Mouse (Mus musculus): ENCODE measurements around the gene Gm1110. TPM values are rescaled to one million over a fixed set of nuclear protein-coding genes. Genes with fewer than 3 reads are reported as not detected.

Gm1110 gene
- polyA plus RNA-seq (2015; fragmentation: Illumina TruSeq; extraction: RNeasy Lipid Tissue Mini Kit (QIAGEN cat#74804); ENCODE audit: insufficient read depth, low read depth, low replicate concordance): not detected

DNA sequence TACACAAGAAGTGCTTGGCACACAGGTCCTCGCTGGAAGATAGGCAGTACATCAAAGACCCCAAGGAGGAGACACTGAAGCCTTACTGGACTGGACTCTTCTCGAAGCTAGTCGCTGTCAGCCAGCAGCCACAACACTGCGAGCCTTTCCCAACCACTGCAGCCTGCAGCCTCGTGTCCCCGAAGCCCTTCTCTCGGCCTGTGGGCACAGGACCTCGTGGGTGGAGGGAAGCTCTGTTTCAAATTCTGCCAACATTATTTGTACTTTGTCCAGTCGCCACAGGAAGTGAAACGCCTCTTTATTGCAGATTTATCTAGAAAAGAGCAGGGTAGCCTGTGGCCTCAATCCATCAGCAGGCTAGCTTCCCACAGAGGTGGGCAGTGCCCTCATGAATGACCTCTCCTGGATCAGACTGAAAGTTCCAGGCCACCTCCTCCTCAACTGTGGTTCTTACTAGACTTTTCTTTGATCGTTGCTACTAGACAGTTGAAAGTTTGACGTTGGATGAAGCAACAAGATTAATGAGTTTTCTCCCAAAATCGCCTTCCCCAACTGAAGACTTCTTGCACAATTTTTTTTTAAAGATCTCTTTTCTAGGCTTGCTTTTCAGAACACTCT is at the start of gene Gm1110:
Gene Gm1110 (minus strand): TSS at position 203 of the 618 bp plus-strand sequence.

DNA sequence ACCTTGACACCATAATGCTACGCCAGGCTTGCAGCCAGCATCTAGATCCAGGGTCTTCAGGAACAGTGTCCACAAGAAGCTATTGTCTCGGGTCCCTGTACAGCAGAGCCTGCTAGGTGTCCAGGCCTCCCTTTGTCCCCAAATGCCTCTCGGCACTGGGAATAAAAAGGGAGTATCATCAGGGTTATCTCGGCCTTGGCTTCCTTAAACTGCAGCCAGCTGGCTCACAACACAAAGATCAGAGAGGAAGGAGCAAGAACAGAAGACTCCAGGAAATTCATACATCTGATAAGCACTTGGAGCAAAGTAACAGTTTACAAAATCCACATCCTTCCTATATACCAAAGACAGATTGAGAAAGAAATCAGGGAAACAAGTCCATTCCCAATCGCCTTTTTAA is 62.2 kb downstream of the Gm1110 start, which contains the start of gene Glb1l3:
Gene Glb1l3 (minus strand): TSS at position 140 of the 400 bp plus-strand sequence.

Other genes with a start within 250 kb of the Gm1110 start
- gene B3gat1, start 189.4 kb downstream of the Gm1110 start, polyA plus RNA-seq (2015; fragmentation: Illumina TruSeq; extraction: RNeasy Lipid Tissue Mini Kit (QIAGEN cat#74804); ENCODE audit: insufficient read depth, low read depth, low replicate concordance): 0.35 TPM
- gene Glb1l2, start 116.6 kb downstream of the Gm1110 start, polyA plus RNA-seq (2015; fragmentation: Illumina TruSeq; extraction: RNeasy Lipid Tissue Mini Kit (QIAGEN cat#74804); ENCODE audit: insufficient read depth, low read depth, low replicate concordance): 4.6 TPM
- not detected for gene Glb1l3, start 62.2 kb downstream of the Gm1110 start, polyA plus RNA-seq (2015; fragmentation: Illumina TruSeq; extraction: RNeasy Lipid Tissue Mini Kit (QIAGEN cat#74804); ENCODE audit: insufficient read depth, low read depth, low replicate concordance)
- 12.7 TPM for gene Acad8, start 76.5 kb upstream of the Gm1110 start, polyA plus RNA-seq (2015; fragmentation: Illumina TruSeq; extraction: RNeasy Lipid Tissue Mini Kit (QIAGEN cat#74804); ENCODE audit: insufficient read depth, low read depth, low replicate concordance)
- 12.8 TPM for gene Thyn1, start 76.6 kb upstream of the Gm1110 start, polyA plus RNA-seq (2015; fragmentation: Illumina TruSeq; extraction: RNeasy Lipid Tissue Mini Kit (QIAGEN cat#74804); ENCODE audit: insufficient read depth, low read depth, low replicate concordance)
- 5.3 TPM for gene Vps26b, start 107.0 kb upstream of the Gm1110 start, polyA plus RNA-seq (2015; fragmentation: Illumina TruSeq; extraction: RNeasy Lipid Tissue Mini Kit (QIAGEN cat#74804); ENCODE audit: insufficient read depth, low read depth, low replicate concordance)
- gene Ncapd3, start 107.1 kb upstream of the Gm1110 start, polyA plus RNA-seq (2015; fragmentation: Illumina TruSeq; extraction: RNeasy Lipid Tissue Mini Kit (QIAGEN cat#74804); ENCODE audit: insufficient read depth, low read depth, low replicate concordance): 3.7 TPM
- gene Jam3, start 232.3 kb upstream of the Gm1110 start, polyA plus RNA-seq (2015; fragmentation: Illumina TruSeq; extraction: RNeasy Lipid Tissue Mini Kit (QIAGEN cat#74804); ENCODE audit: insufficient read depth, low read depth, low replicate concordance): 15.0 TPM

Data from pancreas, adult 10 weeks (tissue).